14 mouse cellular contexts compared by ENCODE assay signal in genomic region chr13:110168570-110168969, GRCm38 (mm10).
DNase-seq lines count a peak whose midpoint lies in the region; ATAC-seq and TF ChIP-seq lines count a peak whose summit lies in the region.
"Had no signal": no experiment of that assay in that cellular context is flagged by ENCODE, and none has a peak within 500 bp of the region (broad histone marks: within the 10 kb centered on the region; RNA-seq: fewer than 3 reads in every experiment).

No protein-coding gene starts in this region.

- TF ChIP-seq EP300 in liver, postnatal 0 days (IDR thresholded peaks at IDR 0.05; ENCODE audit: low read depth) = no peak

- no peak overlapping the region for H3K4me2 ChIP-seq in midbrain, postnatal 0 days (ENCODE audit: low read depth, low read length, poor library complexity, severe bottlenecking)
- no peak overlapping the region for H3K4me2 ChIP-seq in liver, postnatal 0 days (ENCODE audit: low read depth, low read length)
- H3K4me2 ChIP-seq: embryonic facial prominence, embryonic 15.5 days; heart, embryonic 15.5 days; kidney, embryonic 15.5 days; limb, embryonic 13.5 days had no signal

- DNase-seq in layer of hippocampus, adult 2 months (ENCODE audit: low spot score in 2 of 2) = no peak
- no peak for DNase-seq in layer of hippocampus, postnatal 36 days
- DNase-seq in cerebellum, adult 8-10 months = peak; percentile 36
- DNase-seq in fat pad, adult 2 months (ENCODE audit: extremely low read depth, low read depth, low spot score) = peak; percentile 2
- DNase-seq in midbrain, postnatal 0 days (ENCODE audit: low spot score) = no peak
- no peak for DNase-seq in liver, postnatal 0 days
- DNase-seq: thymus, adult 2 months had no signal

- H3K9me3 ChIP-seq in midbrain, postnatal 0 days (ENCODE audit: low read length) = no peaks in the 10 kb centered on the region
- no peaks in the 10 kb centered on the region for H3K9me3 ChIP-seq in liver, postnatal 0 days (ENCODE audit: low read length)
- H3K9me3 ChIP-seq: embryonic facial prominence, embryonic 15.5 days; G1E; heart, embryonic 15.5 days; kidney, embryonic 15.5 days; limb, embryonic 13.5 days had no signal

- 63% methylated on average over 4 of the region's 4 CpGs for WGBS in midbrain, postnatal 0 days
- 63% methylated on average over 4 of the region's 4 CpGs for WGBS in liver, postnatal 0 days (ENCODE audit: insufficient replicate concordance)

- no peak for ATAC-seq in midbrain, postnatal 0 days (ENCODE audit: low FRiP score)
- no peak for ATAC-seq in frontal cortex, adult (ENCODE audit: low TSS enrichment)
- ATAC-seq in liver, postnatal 0 days = no peak

- peak overlapping the region; percentile 21; the same call in 1 of the 2 replicates for H3K27ac ChIP-seq in layer of hippocampus, adult 2 months
- peak overlapping the region; percentile 38; the same call in 1 of the 2 replicates for H3K27ac ChIP-seq in midbrain, postnatal 0 days (ENCODE audit: low read depth, low read length)
- no peak overlapping the region for H3K27ac ChIP-seq in liver, postnatal 0 days (ENCODE audit: low read depth)
- H3K27ac ChIP-seq: embryonic facial prominence, embryonic 15.5 days; heart, embryonic 15.5 days; kidney, embryonic 15.5 days; left cerebral cortex, adult 2 months; limb, embryonic 13.5 days had no signal

- H3K4me3 ChIP-seq in layer of hippocampus, adult 2 months = no peak overlapping the region
- H3K4me3 ChIP-seq in midbrain, postnatal 0 days (ENCODE audit: low read depth, low read length) = no peak overlapping the region
- H3K4me3 ChIP-seq in liver, postnatal 0 days (ENCODE audit: low read depth, low read length) = no peak overlapping the region
- H3K4me3 ChIP-seq: embryonic facial prominence, embryonic 15.5 days; heart, embryonic 15.5 days; kidney, embryonic 15.5 days; left cerebral cortex, adult 2 months; limb, embryonic 13.5 days had no signal

- peaks cover 4% of the 10 kb centered on the region; the same call in 1 of the 2 replicates for H3K4me1 ChIP-seq in midbrain, postnatal 0 days (ENCODE audit: insufficient read depth, low read length)
- no peaks in the 10 kb centered on the region for H3K4me1 ChIP-seq in liver, postnatal 0 days (ENCODE audit: insufficient read depth)
- H3K4me1 ChIP-seq: embryonic facial prominence, embryonic 15.5 days; heart, embryonic 15.5 days had no signal

- no peak overlapping the region for H3K9ac ChIP-seq in midbrain, postnatal 0 days (replicated peaks; ENCODE audit: low read length, poor library complexity, severe bottlenecking)
- no peak overlapping the region for H3K9ac ChIP-seq in liver, postnatal 0 days (replicated peaks)
- H3K9ac ChIP-seq: embryonic facial prominence, embryonic 15.5 days; heart, embryonic 15.5 days; kidney, embryonic 15.5 days; limb, embryonic 13.5 days had no signal

- H3K36me3 ChIP-seq in midbrain, postnatal 0 days (ENCODE audit: insufficient read depth, low read length) = no peaks in the 10 kb centered on the region
- no peaks in the 10 kb centered on the region for H3K36me3 ChIP-seq in liver, postnatal 0 days (replicated peaks; ENCODE audit: insufficient read depth, low read length)
- H3K36me3 ChIP-seq: embryonic facial prominence, embryonic 15.5 days; G1E; heart, embryonic 15.5 days; kidney, embryonic 15.5 days; limb, embryonic 13.5 days had no signal

- TF ChIP-seq CTCF in layer of hippocampus, adult 2 months (conservative IDR thresholded peaks at IDR 0.05) = no peak
- TF ChIP-seq CTCF in midbrain, postnatal 0 days (IDR thresholded peaks at IDR 0.05) = no peak
- no peak for TF ChIP-seq CTCF in liver, postnatal 0 days (IDR thresholded peaks at IDR 0.05; ENCODE audit: low read depth)

- H3K27me3 ChIP-seq in midbrain, postnatal 0 days (ENCODE audit: insufficient read depth, low read length) = no peaks in the 10 kb centered on the region
- H3K27me3 ChIP-seq in liver, postnatal 0 days (ENCODE audit: insufficient read depth, low read length) = no peaks in the 10 kb centered on the region
- H3K27me3 ChIP-seq: embryonic facial prominence, embryonic 15.5 days; heart, embryonic 15.5 days; kidney, embryonic 15.5 days had no signal

Comparison
In these comparisons a context has a peak if more than half of its experiments do, and no peak if none do; other contexts are left out.
1. DNase-seq: peak in cerebellum, adult 8-10 months (single experiment) and fat pad, adult 2 months (single experiment); none in layer of hippocampus, adult 2 months (0 of 2), layer of hippocampus, postnatal 36 days (0 of 2), midbrain, postnatal 0 days (single experiment) and liver, postnatal 0 days (single experiment).